Mouse (Mus musculus) urinary bladder, adult 2 months (tissue): ENCODE measurements around the gene Creld1. TPM values are rescaled to one million over a fixed set of nuclear protein-coding genes. Genes with fewer than 3 reads are reported as not detected.

ENCODE experiments used
- DNase-seq: peaks from one replicate; pipeline ENCODE4 v3.0.0; 2022; ENCODE audit warnings: low spot score
- polyA plus RNA-seq: library from polyadenylated mRNA; depleted of rRNA; stranded (reverse); fragments of >200 nt; gene quantifications from 2 replicates; pipeline ENCODE4 v1.2.3, GENCODE M21; 2012; rRNA removed

Gene Creld1
- polyA plus RNA-seq, 1 experiment: 46.1 TPM

DNA sequence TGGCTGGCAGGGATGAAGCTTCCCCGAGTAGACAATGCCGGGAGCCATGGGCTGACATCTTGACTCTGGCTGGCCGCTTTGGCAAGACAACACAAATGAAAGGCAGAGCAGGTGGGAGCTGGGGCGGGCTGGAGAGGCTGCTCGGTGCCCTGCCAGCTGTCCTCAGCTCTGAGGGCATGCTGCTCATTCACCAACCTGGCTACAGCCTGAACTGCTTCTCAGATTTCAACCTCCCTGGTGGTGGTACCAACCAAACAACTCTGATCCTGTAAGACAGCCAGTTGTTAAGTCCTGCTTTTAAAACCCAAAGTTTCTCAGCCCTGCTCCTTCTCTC lies 25.8 kb downstream of the Creld1 start:
- DNase-seq: no peak

DNA sequence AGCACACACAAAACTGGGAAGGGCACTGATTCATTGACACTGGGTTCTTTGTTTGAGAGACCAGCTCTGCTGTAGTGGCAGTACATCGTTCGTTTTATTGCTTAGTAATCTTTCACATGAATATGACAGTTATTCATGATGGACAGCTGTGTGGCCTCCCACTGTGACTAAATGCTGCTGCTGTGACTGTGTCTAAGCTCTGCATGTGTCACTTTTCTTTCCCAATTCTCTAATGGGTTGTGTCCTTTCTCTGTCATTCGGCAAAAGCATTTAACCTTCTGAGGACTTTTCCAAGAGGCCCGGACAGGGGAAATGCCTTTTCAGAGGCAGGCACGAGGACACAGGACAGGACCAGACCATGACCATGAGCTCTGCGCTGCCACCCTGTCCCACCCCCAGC lies 30.8 kb downstream of the Creld1 start:
- no peak for DNase-seq

DNA sequence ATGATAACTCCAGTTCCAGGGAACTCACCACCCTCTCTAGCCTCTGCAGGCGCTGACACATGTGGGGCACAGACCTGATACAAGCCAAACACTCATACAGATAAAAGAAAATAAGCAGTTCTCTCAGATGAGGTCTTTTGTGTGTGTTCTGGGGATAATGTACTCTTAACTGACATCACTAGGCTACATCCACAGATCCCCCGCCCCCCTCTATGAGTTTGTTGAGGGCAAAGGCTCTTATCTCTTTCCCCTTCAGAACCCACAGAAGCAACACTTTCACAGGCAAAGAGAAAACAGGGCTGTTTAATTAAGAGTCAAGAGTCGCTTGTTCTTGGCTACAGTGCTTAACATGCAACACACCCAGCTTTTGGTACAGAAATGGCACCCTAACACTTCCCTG lies 31.5 kb downstream of the Creld1 start:
- no peak for DNase-seq

DNA sequence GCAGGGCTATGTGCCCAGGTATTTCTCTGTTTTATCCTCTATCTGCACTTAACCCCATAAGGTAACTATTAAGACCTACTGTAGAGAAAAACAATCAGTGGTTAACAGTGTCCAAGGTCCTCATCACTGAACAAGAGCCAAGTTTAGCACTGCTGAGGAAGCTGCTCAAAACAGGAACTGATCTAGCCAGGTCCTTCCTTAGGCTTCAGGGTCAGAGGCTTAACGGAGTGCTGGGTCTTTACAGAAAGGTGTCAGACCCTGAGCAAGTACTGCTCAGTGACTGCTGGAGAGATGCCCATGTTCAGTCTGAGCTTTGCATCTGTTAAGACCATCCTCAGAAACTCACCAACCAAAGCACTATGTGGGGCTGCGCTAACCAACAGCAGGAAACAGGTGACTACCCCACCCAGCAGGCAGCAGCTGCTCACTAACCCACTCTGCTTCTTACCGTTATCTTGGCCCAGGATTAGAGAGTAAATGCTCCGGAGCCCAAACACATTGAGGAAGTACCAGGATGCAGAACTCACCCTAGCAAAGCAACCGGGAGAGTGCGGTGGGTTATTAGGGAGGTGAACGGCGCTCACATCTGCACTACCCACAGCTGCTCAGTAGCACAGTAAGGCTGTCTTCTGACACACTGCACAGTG lies 34.5 kb downstream of the Creld1 start:
- no peak for DNase-seq

DNA sequence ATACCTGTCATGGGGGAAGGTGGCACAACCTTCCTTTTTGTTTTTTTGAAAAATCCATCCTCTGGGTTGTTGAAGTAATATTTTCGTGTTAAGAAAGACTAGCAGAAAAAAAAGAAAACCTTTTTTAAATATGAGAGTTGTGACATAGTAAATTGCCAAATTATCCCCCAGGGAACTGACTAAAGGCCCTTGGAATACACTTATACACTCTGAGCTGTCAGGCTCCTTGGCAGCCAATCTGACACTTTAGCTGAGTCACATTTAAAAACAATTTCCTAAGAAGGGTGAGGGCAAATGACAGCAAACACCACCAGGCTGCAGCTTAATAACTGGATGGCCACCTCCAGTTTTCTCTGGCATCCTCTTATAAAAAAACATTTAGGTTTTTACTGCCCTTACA lies 39.2 kb downstream of the Creld1 start:
- DNase-seq: no peak

DNA sequence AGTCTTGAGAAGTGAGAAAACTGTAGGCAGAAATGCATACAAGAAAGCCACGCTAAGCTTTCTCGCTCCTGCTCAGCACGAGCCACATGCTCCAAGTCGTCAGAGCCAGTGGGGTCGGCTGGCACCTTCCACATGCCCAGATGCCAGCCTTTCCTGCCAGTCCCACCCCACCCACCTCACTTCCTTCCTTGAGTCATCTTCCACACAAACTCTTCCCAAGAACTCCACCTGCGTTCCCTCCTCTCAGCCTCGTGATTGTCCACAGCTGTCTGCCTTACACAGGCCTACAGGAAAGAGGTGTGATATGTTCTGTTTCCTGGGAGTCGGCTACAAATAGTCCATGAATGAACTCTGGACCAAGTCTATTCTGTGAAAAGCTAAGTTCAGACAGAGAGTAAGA lies 40.3 kb downstream of the Creld1 start:
- DNase-seq: no peak

DNA sequence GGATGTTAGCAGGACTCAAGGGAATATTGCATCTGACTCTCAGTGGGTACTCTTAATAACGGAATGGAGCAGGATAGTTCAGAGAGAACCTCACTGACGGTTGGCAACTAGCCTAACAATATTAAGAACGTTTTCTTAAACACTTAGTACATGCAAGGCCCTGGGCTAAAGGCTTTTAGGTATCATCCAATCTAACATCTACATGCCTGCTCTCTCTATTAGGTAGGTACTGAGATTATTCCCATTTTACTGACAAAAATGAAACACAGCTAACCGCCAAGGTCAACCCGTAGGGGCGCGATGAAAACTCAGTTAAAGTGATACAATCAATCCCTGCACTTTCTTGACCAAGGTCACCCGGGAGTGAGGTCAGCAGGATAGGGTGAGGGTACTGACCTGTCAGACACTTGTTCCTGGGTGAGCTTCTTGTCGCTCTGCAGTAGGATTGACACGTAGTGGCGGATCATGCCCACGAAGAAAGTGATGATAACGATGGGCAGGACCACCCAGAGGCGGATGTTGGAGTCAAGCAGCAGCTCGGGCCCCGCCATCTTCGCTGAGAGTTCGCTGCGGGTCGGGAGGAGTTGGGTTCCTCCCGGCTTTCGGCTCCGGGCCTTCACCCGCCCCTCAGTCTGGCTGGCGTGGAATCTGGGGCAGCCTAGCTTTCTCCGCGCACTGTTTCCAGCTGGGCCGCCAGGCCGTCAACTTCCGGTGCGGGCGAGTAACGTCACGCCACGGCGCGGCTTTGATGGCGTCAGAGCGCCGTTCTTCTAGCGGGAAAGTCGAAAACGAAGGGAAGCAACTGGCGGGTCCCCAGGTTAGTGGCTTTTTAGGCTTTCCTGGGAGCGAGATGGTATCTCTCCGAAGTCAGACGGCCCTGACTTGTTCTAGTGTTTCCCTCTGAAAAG lies 48.1 kb downstream of the Creld1 start, which contains the start of the genes Emc3 and Fancd2:
Gene Emc3, minus strand, starts transcription at position 721 of the 908 bp plus-strand sequence.
Gene Fancd2, plus strand, starts transcription at position 751 of the 908 bp plus-strand sequence.
- peak; percentile 91 for DNase-seq

DNA sequence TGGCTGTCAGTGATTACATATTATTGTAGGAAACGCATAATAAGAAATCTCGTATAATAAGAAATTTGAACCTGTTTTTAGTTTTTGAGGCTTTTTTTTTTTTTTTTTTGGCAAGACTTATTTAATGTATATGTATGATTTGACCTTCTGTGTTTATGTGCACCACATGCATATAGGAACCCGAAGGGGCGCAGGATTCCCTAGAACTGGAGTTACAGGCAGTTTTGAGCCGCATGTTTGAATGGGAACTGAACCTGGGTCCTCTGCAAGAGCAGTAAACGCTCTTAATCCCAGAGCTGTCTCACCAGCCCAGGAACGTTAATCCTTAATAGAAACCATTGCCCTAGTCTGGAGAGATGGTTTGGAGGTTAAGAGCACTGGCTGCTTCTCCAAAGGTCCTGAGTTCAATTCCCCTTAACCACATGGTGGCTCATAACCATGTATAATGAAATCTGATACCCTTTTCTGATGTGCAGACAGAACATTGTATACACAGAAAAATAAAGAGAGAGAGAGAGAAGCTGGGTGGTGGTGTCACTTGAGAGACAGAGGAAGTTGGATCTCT lies 48.8 kb downstream of the Creld1 start:
- DNase-seq: no peak

DNA sequence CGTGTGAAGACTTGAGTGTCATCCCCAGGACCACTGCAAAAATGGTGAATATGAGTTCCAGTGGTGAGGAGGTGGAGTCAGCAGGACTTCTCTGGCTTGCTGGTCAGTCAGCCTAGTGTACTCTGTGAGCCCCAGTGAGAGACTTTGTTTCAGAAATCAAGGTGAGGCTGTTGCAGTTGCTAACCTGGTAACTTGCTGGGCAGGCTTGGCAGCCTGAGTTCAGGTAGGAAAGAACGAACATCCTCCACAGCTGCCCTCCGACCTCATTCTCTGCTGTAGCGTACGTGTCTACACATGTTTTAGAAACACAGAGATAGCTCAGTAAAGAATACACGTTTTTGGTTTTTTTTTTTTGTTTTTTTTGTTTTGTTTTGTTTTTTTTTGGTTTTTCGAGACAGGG lies 51.8 kb downstream of the Creld1 start:
- DNase-seq: no peak

DNA sequence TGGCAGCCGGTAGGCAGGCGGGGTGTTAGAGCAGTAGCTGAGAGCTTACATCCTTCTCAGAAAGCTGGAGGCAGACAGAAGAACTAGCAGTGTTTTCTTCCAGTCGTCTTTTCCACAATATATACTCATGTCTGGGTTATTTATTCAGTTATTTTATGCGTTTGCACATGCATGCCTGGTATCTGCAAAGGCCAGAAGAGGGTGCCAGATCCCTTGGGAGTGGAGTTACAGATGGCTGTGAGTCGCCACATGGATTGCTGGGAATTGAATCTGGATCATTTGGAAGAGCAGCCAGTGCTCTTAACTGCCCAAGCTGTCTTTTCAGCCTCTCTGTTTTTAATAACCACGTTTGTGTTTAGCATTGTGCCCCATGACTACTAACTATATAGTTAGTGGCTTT lies 58.5 kb downstream of the Creld1 start:
- DNase-seq: no peak

Other genes with a start within 250 kb of the Creld1 start
- 22.5 and 26.5 TPM in 2 replicates for gene Mtmr14, start 245.5 kb upstream of the Creld1 start, polyA plus RNA-seq
- gene Cpne9, start 201.0 kb upstream of the Creld1 start, polyA plus RNA-seq: 0.03 and 0.18 TPM in 2 replicates
- 18.3 and 19.7 TPM in 2 replicates for gene Brpf1, start 176.2 kb upstream of the Creld1 start, polyA plus RNA-seq
- 16.3 and 19.1 TPM in 2 replicates for gene Ogg1, start 156.3 kb upstream of the Creld1 start, polyA plus RNA-seq
- gene Camk1, start 139.3 kb upstream of the Creld1 start, polyA plus RNA-seq: 71.5 and 80.8 TPM in 2 replicates
- gene Tada3, start 105.4 kb upstream of the Creld1 start, polyA plus RNA-seq: 36.3 and 38.5 TPM in 2 replicates
- gene Arpc4, start 105.2 kb upstream of the Creld1 start, polyA plus RNA-seq: 116 TPM in 2 replicates
- gene Ttll3, start 94.0 kb upstream of the Creld1 start, polyA plus RNA-seq: 6.3 and 8.5 TPM in 2 replicates
- 11.8 and 17.3 TPM in 2 replicates for gene Rpusd3, start 64.0 kb upstream of the Creld1 start, polyA plus RNA-seq
- gene Cidec, start 47.5 kb upstream of the Creld1 start, polyA plus RNA-seq: 31.0 and 68.5 TPM in 2 replicates
- 54.5 and 61.3 TPM in 2 replicates for gene Jagn1, start 40.7 kb upstream of the Creld1 start, polyA plus RNA-seq
- gene Il17re, start 24.8 kb upstream of the Creld1 start, polyA plus RNA-seq: 71.8 and 87.7 TPM in 2 replicates
- 62.5 and 65.3 TPM in 2 replicates for gene Il17rc, start 11.9 kb upstream of the Creld1 start, polyA plus RNA-seq
- gene Prrt3, start 18.6 kb downstream of the Creld1 start, polyA plus RNA-seq: 0.10 and 0.18 TPM in 2 replicates
- 82.4 and 83.8 TPM in 2 replicates for gene Emc3, start 48.4 kb downstream of the Creld1 start, polyA plus RNA-seq
- 4.7 and 5.8 TPM in 2 replicates for gene Fancd2, start 48.4 kb downstream of the Creld1 start, polyA plus RNA-seq
- gene Fancd2os, start 117.4 kb downstream of the Creld1 start, polyA plus RNA-seq: not detected in 2 replicates
- gene Brk1, start 121.5 kb downstream of the Creld1 start, polyA plus RNA-seq: 176 and 195 TPM in 2 replicates
- 14.9 and 22.5 TPM in 2 replicates for gene Vhl, start 140.7 kb downstream of the Creld1 start, polyA plus RNA-seq
- gene Irak2, start 155.2 kb downstream of the Creld1 start, polyA plus RNA-seq: 69.3 and 91.4 TPM in 2 replicates
- 29.3 and 31.7 TPM in 2 replicates for gene Tatdn2, start 213.8 kb downstream of the Creld1 start, polyA plus RNA-seq
- 0.15 and 0.23 TPM in 2 replicates for gene Ghrl, start 236.6 kb downstream of the Creld1 start, polyA plus RNA-seq